Mouse (Mus musculus) MEL (cell line): Measurements from ENCODE around the gene Lrrc20. TPM values are rescaled to one million over a fixed set of nuclear protein-coding genes. Genes with fewer than 3 reads are reported as not detected.
A peak's percentile ranks its signal among the peaks of the same experiment; 100 is the strongest.

Source experiments
- DNase-seq: peaks from one replicate; pipeline ENCODE4 v3.0.0; 2011; ENCODE audit warnings: low read depth, low spot score
- H3K27ac ChIP-seq: 2 replicates; pipeline ENCODE4 v1.5.1; 2012; ENCODE audit warnings: low read depth, mild to moderate bottlenecking, control low read depth, low read length, moderate library complexity; ENCODE audit not compliant: control insufficient read depth
- H3K27me3 ChIP-seq, 2 experiments: fragments of 150-350 bp in 1 of 2; sonication (generic) in 1 of 2; 2 replicates each; pipeline ENCODE4 v1.6.1; 2012; ENCODE audit warnings: low read length in 2 of 2, mild to moderate bottlenecking in 2 of 2, improper control_type of control experiment in 1 of 2, moderate library complexity in 1 of 2; ENCODE audit not compliant: insufficient read depth in 2 of 2, control insufficient read depth in 1 of 2
- H3K36me3 ChIP-seq, 2 experiments: 2 replicates each; pipeline ENCODE4 v1.6.1; 2012 to 2014; ENCODE audit warnings: low read length in 2 of 2, improper control_type of control experiment in 1 of 2, inconsistent platforms in 1 of 2, mild to moderate bottlenecking in 1 of 2; ENCODE audit not compliant: insufficient read depth in 2 of 2, control insufficient read depth in 1 of 2
- H3K4me1 ChIP-seq, 2 experiments: fragments of 150-350 bp in 1 of 2; sonication (generic) in 1 of 2; 2 replicates each; pipeline ENCODE4 v1.6.1; 2012; ENCODE audit warnings: low read length in 2 of 2, improper control_type of control experiment in 1 of 2, mild to moderate bottlenecking in 1 of 2; ENCODE audit not compliant: insufficient read depth in 2 of 2, control insufficient read depth in 1 of 2
- H3K4me3 ChIP-seq, 2 experiments: fragments of 150-350 bp in 1 of 2; sonication (generic) in 1 of 2; 2 replicates each; pipeline ENCODE4 v1.5.1; 2012; ENCODE audit warnings: low read depth in 2 of 2, low read length in 2 of 2, mild to moderate bottlenecking in 2 of 2, moderate library complexity in 2 of 2, control low read depth in 1 of 2, improper control_type of control experiment in 1 of 2; ENCODE audit not compliant: control insufficient read depth in 1 of 2, insufficient read depth in 1 of 2
- H3K79me2 ChIP-seq: 2 replicates; pipeline ENCODE4 v1.6.1; 2012; ENCODE audit warnings: mild to moderate bottlenecking, low read length, moderate library complexity; ENCODE audit not compliant: control insufficient read depth, poor library complexity, insufficient read depth
- H3K9ac ChIP-seq: 2 replicates; pipeline ENCODE4 v1.6.1; 2012; ENCODE audit warnings: low read depth, mild to moderate bottlenecking, control low read depth, low read length, moderate library complexity; ENCODE audit not compliant: control insufficient read depth, poor library complexity, severe bottlenecking
- H3K9me3 ChIP-seq: fragments of 150-350 bp; sonication (generic); replicated peaks from 2 replicates; pipeline ENCODE4 v1.6.1; 2012; ENCODE audit warnings: mild to moderate bottlenecking, low read length, improper control_type of control experiment, moderate library complexity; ENCODE audit not compliant: insufficient read depth
- CTCF ChIP-seq, 3 experiments: IDR thresholded peaks in 2 of 3; conservative IDR thresholded peaks in 1 of 3; 2 replicates each; pipeline ENCODE4 v1.5.1; 2011 to 2012; ENCODE audit warnings: low read length in 3 of 3, low read depth in 2 of 3, mild to moderate bottlenecking in 2 of 3, improper control_type of control experiment in 1 of 3, inconsistent platforms in 1 of 3, mixed read lengths in 1 of 3, moderate library complexity in 1 of 3; ENCODE audit not compliant: control insufficient read depth in 1 of 3, insufficient read depth in 1 of 3, poor library complexity in 1 of 3, severe bottlenecking in 1 of 3
- EP300 ChIP-seq, 2 experiments: IDR thresholded peaks; 2 replicates each; pipeline ENCODE4 v1.6.1; 2011; ENCODE audit warnings: improper control_type of control experiment in 2 of 2, low read length in 2 of 2, low read depth in 1 of 2, mild to moderate bottlenecking in 1 of 2
- GABPA ChIP-seq: IDR thresholded peaks from 2 replicates; pipeline ENCODE4 v1.6.1; 2012; ENCODE audit warnings: low read depth, mild to moderate bottlenecking, inconsistent platforms, low read length, improper control_type of control experiment, moderate library complexity
- GATA1 ChIP-seq: IDR thresholded peaks from 2 replicates; pipeline ENCODE4 v1.6.1; 2011; ENCODE audit warnings: low read depth, low read length, improper control_type of control experiment
- KAT2A ChIP-seq: conservative IDR thresholded peaks from 2 replicates; pipeline ENCODE4 v1.6.1; 2012; ENCODE audit warnings: low read depth, low read length, improper control_type of control experiment, inconsistent platforms
- MEF2A ChIP-seq: IDR thresholded peaks from 2 replicates; pipeline ENCODE4 v1.6.1; 2014; ENCODE audit warnings: low read depth, mild to moderate bottlenecking, inconsistent platforms, low read length, improper control_type of control experiment; ENCODE audit not compliant: poor library complexity, insufficient replicate concordance, severe bottlenecking; ENCODE audit errors: extremely low read depth
- NRF1 ChIP-seq: IDR thresholded peaks from 2 replicates; pipeline ENCODE4 v1.6.1; 2014; ENCODE audit warnings: low read depth, mild to moderate bottlenecking, inconsistent platforms, low read length, improper control_type of control experiment, moderate library complexity; ENCODE audit not compliant: poor library complexity, insufficient read depth, severe bottlenecking
- POLR2AphosphoS2 ChIP-seq: IDR thresholded peaks from 2 replicates; pipeline ENCODE4 v1.6.1; 2011; ENCODE audit warnings: low read length, improper control_type of control experiment
- POLR2AphosphoS5 ChIP-seq: IDR thresholded peaks from 2 replicates; pipeline ENCODE4 v1.6.1; 2012; ENCODE audit warnings: low read depth, borderline replicate concordance, mild to moderate bottlenecking, inconsistent platforms, low read length, moderate library complexity, mixed read lengths
- RCOR1 ChIP-seq: IDR thresholded peaks from 2 replicates; pipeline ENCODE4 v1.6.1; 2012; ENCODE audit warnings: low read depth, mild to moderate bottlenecking, inconsistent platforms, low read length, improper control_type of control experiment
- SIN3A ChIP-seq: IDR thresholded peaks from 2 replicates; pipeline ENCODE4 v1.6.1; 2012; ENCODE audit warnings: low read length, improper control_type of control experiment, inconsistent platforms
- TCF12 ChIP-seq: IDR thresholded peaks from 2 replicates; pipeline ENCODE4 v1.6.1; 2014; ENCODE audit warnings: low read depth, mild to moderate bottlenecking, inconsistent platforms, low read length, improper control_type of control experiment, moderate library complexity
- USF1 ChIP-seq: IDR thresholded peaks from 2 replicates; pipeline ENCODE4 v1.6.1; 2014; ENCODE audit warnings: low read depth, mild to moderate bottlenecking, inconsistent platforms, low read length, improper control_type of control experiment, moderate library complexity
- ZC3H11A ChIP-seq: IDR thresholded peaks from 2 replicates; pipeline ENCODE4 v1.6.1; 2012; ENCODE audit warnings: low read depth, mild to moderate bottlenecking, inconsistent platforms, low read length, improper control_type of control experiment
- ZMIZ1 ChIP-seq: IDR thresholded peaks from 2 replicates; pipeline ENCODE4 v1.6.1; 2012; ENCODE audit warnings: low read depth, mild to moderate bottlenecking, inconsistent platforms, low read length, improper control_type of control experiment, moderate library complexity
- ZNF384 ChIP-seq: IDR thresholded peaks from 2 replicates; pipeline ENCODE4 v1.6.1; 2012; ENCODE audit warnings: low read depth, mild to moderate bottlenecking, inconsistent platforms, low read length, improper control_type of control experiment
- polyA plus RNA-seq, 2 experiments: library from polyadenylated mRNA; stranded (reverse) in 1 of 2; unstranded in 1 of 2; fragments of >175 nt in 1 of 2; fragments of >200 nt in 1 of 2; gene quantifications; 2 replicates each; pipeline versions ENCODE4 v1.2.1 to v1.2.4; 2012; ENCODE audit warnings: low replicate concordance in 2 of 2, low read depth in 1 of 2; ENCODE audit not compliant: insufficient read length in 2 of 2, insufficient read depth in 1 of 2, missing spikeins in 1 of 2
- total RNA-seq: library from RNA; depleted of rRNA; stranded (reverse); fragments of 300-350 nt; gene quantifications from 2 replicates; pipeline ENCODE4 v1.2.3, GENCODE M21; 2012

The Lrrc20 gene
- total and polyA plus RNA-seq, 3 experiments, result 7.6 to 14.7 TPM; not detected in 1

- H3K79me2 ChIP-seq, result no peaks in the 10 kb centered on the region
- peaks cover 10 to 14% of the 10 kb centered on the region in 2 experiments for H3K4me1 ChIP-seq
- no peak overlapping the region for H3K9ac ChIP-seq
- no peak for DNase-seq
- TF ChIP-seq CTCF (IDR thresholded peaks at IDR 0.05 in 2 of 3, conservative IDR thresholded peaks at IDR 0.05 in 1 of 3; ENCODE audit: control insufficient read depth in 1 of 3, insufficient read depth in 1 of 3, low read depth in 2 of 3, low read length in 3 of 3, poor library complexity in 1 of 3, severe bottlenecking in 1 of 3), result no peak
- TF ChIP-seq TCF12, result no peak
- TF ChIP-seq ZC3H11A, result no peak
- TF ChIP-seq GATA1, result no peak
- no peak for TF ChIP-seq NRF1
- no peak for TF ChIP-seq USF1
- no peak for TF ChIP-seq RCOR1
- TF ChIP-seq KAT2A, result no peak
- TF ChIP-seq ZMIZ1, result no peak
- H3K36me3 ChIP-seq, result peaks cover 0 to 13% of the 10 kb centered on the region in 2 experiments; a peak in 3 of 4 replicates
- no peaks in the 10 kb centered on the region for H3K27me3 ChIP-seq
- H3K27ac ChIP-seq, result no peak overlapping the region
- no peak overlapping the region for H3K4me3 ChIP-seq
- H3K9me3 ChIP-seq, result no peaks in the 10 kb centered on the region
These were observed 79.6 kb downstream of the Lrrc20 start for GRCm38 (mm10) chr10:61555155-61555554.

- Histone ChIP-seq H3K79me2 (no peaks in the 10 kb centered on the region), H3K9ac (no peak overlapping the region), H3K9me3 (no peaks in the 10 kb centered on the region), H3K36me3 (peaks cover 0 to 13% of the 10 kb centered on the region in 2 experiments; a peak in 3 of 4 replicates), H3K27ac (peak overlapping the region; percentile 70; the same call in 1 of the 2 replicates), H3K4me1 (peaks cover 10 to 16% of the 10 kb centered on the region in 2 experiments), H3K4me3 (no peak overlapping the region), H3K27me3 (no peaks in the 10 kb centered on the region)
- TF ChIP-seq POLR2AphosphoS5, result no peak
- no peak for TF ChIP-seq ZMIZ1
- TF ChIP-seq TCF12, result no peak
- no peak for TF ChIP-seq GABPA
- no peak for TF ChIP-seq POLR2AphosphoS2
- no peak for DNase-seq
These were observed 83.0 kb downstream of the Lrrc20 start for GRCm38 (mm10) chr10:61558631-61559030.

- Histone ChIP-seq H3K79me2 (no peaks in the 10 kb centered on the region), H3K9me3 (no peaks in the 10 kb centered on the region), H3K27me3 (no peaks in the 10 kb centered on the region), H3K27ac (peak overlapping the region; percentile 70), H3K36me3 (peaks cover 0 to 13% of the 10 kb centered on the region in 2 experiments; a peak in 3 of 4 replicates), H3K9ac (no peak overlapping the region), H3K4me1 (peaks cover 10 to 16% of the 10 kb centered on the region in 2 experiments), H3K4me3 (no peak overlapping the region)
- DNase-seq, result peak; percentile 63
- peak; percentile 64 to 80; a peak in 3 of 4 replicates for TF ChIP-seq EP300 (IDR thresholded peaks at IDR 0.05; ENCODE audit: low read depth in 1 of 2, low read length in 2 of 2)
- no peak for TF ChIP-seq GABPA
- no peak for TF ChIP-seq MEF2A
- peak; percentile 52; the same call in 1 of the 2 replicates for TF ChIP-seq GATA1
- TF ChIP-seq ZNF384, result peak; percentile 89
- peak; percentile 55; the same call in 1 of the 2 replicates for TF ChIP-seq SIN3A
These were observed 83.9 kb downstream of the Lrrc20 start for GRCm38 (mm10) chr10:61559544-61559943.
